Mouse (Mus musculus) kidney, adult 18-20 months (tissue): ENCODE measurements around the gene Cebpb.
"Not testable (repeated sequence)": the region's sequence is repeated elsewhere in the genome, so short reads cannot be mapped to it uniquely, and the experiment has no call there.

Experiments
- DNase-seq: peaks from one replicate; pipeline ENCODE4 v3.0.0; 2021

Cebpb gene

GRCm38 (mm10) chr2:167688498-167689451 lies at the start of gene Cebpb:
Cebpb (plus strand) TSS chr2:167688915.
- peak; percentile 94 for DNase-seq

DNA sequence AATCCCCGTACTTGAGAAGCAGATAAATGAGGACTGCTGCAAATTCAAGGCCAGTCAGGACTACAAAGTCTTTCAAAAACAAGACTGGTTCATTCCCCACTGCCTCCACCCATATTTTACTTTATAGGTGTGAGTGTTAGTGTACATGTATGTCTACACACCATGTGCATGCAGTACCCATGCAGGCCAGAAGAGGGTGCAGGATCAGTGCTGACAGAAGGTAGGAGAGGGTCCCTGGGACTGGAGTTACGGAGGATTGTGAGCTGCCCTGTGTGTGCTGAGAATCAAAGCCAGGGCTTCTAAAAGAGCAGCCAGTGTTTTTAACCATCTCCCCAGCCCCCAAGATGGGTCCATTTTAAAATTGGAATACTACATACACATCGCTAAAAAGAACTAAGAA lies 48.4 kb upstream of the Cebpb start:
- DNase-seq: no peak

GRCm38 (mm10) chr2:167641337-167641736 lies 47.4 kb upstream of the Cebpb start:
- peak; percentile 83 for DNase-seq

DNA sequence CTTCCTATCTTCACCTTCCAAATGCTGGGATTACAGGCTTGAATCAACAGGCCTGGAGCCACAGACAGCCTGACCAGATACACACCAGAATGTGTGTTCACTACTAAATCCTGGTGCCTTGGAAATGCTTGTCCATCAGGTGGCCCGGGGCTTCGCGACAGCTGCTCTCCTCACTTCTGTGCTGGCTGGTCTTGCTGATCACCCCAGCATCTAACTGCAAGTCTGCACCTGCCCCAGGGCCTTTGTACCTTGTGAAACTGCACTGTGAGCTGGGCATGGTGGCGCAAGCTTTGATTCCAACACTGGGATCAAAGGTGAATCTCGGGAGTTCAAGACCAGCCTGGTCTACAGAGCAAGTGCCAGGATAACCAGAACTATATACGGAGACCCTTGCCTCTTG lies 46.6 kb upstream of the Cebpb start:
- DNase-seq: no peak

GRCm38 (mm10) chr2:167643356-167644052 lies 45.2 kb upstream of the Cebpb start:
- DNase-seq: not testable (repeated sequence)

DNA sequence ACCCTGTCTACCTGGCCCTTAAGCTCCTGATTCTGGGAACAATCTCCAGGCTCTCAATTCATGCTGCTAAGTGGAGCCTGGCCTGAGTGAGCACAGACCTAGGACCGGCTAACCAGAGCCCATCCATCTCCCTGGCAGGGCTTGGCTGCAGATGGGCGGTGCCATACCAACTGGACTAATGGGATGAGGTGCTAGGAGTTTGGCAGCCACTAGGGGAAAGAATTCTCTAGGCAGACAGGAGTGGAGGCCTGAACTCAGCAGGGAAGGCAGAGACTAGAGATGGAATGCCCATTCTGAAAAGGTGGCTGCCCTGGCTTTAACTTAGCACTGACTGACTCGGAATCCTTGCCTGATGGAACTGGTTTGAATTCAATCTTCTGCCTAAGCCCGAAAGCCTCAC lies 42.3 kb upstream of the Cebpb start:
- no peak for DNase-seq

DNA sequence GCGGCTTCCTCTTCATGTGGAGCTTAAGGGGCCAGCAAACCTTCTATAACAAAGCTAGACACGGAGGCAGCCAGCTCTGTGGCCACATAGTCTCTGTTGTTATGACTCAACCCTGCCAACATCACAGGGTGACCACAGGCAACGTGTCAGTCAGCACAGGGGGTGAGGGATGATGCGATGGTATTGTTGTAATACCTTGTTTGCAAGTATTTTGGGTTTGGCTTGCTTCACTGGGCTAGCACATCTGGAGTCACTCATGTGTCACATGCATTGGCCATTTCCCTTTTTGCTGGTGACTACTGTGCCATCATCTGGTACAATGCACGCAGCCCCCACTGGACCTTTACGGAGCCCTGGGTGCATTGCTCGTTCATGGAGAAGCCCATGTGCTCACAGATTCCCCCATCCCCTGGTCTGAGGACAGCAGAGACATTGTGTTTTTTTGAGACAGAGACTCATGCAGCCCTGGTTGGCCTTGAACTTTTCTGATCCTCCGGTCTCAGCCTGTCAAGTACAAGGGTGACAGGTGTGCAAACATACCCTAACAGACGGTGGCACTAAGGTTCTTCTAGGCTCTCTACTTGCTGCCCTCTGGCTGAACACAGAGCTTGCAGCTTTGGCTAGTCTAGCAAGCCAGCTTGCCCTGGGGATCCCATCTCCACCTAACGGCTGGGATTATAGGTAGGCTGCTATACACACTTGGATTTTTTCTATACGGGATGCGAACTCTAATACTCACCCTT lies 39.3 kb upstream of the Cebpb start:
- no peak for DNase-seq

- no peak for DNase-seq
Observed at GRCm38 (mm10) chr2:167651622-167652021, 37.1 kb upstream of the Cebpb start.

- DNase-seq: no peak
Observed at GRCm38 (mm10) chr2:167652694-167653093, 36.0 kb upstream of the Cebpb start.

GRCm38 (mm10) chr2:167654911-167655600 lies 33.7 kb upstream of the Cebpb start:
- DNase-seq: peak; percentile 48

DNA sequence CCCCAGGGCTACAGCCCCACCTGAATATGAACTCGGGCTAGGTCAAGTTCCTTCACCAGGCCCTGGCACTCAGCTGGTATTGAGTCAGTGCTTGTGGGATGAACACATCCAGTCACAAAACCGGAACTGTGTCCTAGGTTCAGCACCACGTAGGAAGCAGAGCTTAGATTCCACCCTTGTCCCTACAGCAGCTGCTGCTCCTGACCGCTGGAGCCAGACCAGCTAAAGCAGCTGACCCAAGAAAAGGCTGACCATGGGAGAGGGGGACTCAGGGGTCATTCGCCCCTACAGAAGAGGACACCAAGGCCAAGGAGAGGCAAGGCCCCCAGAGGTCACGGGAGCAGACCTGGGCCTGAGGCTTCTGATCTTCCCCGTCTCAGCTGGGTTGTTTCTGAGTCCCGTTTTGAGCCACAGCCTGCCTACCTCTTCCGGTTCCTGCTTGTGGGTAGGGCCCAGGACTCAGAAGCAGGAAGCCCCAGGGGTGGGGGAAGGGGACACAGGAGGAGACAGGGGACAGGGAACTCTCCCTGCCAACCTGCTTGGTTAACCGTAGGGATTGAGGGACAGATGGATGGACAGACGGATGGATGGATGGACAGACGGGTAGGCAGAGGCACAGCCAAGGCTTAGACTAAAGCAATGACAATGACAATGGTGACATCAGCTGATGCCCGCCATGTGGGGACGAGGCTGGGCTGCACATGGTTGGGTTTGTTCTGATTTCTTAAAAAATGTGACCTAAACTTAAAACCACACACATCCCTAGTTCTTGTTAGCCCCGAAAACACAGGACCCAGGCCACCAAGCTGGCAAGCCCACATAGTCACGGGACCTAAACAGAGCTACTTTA lies 31.9 kb upstream of the Cebpb start:
- peak; percentile 56 for DNase-seq

- no peak for DNase-seq
Observed at GRCm38 (mm10) chr2:167657973-167658372, 30.7 kb upstream of the Cebpb start.

GRCm38 (mm10) chr2:167658712-167659111 lies 30.0 kb upstream of the Cebpb start:
- DNase-seq: no peak

DNA sequence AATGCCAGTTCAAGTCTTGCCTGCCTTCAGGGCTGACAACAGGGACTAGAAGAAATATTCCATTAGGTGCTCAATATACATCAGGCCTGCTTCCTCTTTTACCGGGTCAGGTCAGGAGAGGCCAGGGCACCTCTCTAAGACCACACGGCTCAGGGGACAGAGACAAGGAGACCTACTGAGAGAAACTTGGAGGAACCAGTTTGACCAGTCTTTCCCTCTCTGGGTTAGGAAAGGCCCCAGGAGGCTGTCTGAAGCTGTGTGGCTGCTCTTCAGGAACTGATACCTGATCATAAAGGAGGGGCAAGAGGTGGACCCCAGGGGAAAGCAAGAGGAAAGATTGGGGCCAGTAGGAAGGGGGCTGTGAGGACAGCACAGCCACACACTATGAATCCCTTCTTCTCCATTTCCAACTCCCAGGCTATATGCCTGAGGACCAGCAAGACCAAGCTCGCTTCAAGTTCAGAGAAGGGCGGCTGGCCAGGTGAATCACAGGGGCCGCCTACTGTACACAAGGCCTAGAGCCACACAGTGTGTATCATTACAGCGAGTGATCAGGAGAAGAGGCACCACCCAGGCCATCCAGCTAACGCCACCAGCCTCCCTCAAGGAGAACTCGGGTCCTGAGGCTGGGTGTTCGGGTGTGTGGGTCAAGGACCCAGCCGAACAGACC lies 29.4 kb upstream of the Cebpb start:
- DNase-seq: peak; percentile 40

GRCm38 (mm10) chr2:167659847-167660610 lies 28.7 kb upstream of the Cebpb start:
- DNase-seq: peak; percentile 90

- no peak for DNase-seq
Observed at GRCm38 (mm10) chr2:167660611-167660971, 28.1 kb upstream of the Cebpb start.

DNA sequence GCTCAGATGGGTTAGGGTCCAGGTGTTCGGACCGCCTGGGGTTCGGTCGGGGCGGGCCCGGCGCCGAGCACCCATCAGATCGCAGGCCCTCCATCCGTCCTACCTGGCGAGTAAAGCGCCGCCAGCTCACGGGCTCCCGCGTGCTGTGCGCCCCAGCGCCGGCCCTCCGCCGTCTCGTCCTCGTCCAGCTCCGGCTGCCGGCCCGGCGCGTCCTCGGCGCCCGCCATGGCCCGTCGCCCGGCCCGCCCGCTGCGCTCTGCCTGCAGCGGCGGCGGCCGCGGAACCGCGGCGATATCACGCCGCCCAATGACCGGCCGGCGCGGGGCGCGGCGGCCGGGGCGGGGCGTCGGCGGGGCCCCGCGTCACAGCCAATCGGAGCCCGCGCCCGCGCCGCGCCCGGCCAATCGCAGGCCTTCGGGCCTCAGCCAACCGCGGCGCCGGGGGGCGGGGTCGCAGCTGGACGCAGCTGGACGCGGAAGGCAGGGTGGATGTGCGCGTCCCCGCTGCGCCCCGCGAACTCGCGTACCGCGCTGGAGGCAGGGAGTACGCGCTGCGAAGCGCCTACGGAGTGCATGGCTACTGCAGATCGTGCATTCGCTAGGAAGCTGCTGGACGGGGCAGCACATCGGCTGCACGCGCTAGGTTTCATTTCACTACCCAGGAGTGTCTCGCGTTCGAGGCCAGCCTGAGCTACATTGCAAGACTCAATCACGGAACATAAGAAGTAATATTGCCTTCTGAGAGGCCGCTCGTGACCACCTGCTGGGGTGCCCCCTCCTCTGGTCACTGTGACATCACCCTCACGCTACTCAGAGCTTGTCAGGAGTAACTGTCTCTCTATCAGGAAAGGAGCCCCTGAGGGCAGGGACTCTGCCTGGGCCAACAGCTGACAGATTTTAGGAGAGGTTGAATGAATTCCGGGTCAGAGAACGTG lies 27.2 kb upstream of the Cebpb start, which contains the start of gene Gm20431:
Gm20431 (minus strand) TSS at position 227 of the 934 bp plus-strand sequence.
- peak; percentile 95 for DNase-seq

GRCm38 (mm10) chr2:167662713-167663112 lies 26.0 kb upstream of the Cebpb start:
- peak; percentile 64 for DNase-seq
